Mouse (Mus musculus) lung, embryonic 14.5 days (tissue): ENCODE results near the gene Ccdc155. TPM values are rescaled to one million over a fixed set of nuclear protein-coding genes. Genes with fewer than 3 reads are reported as not detected.
A peak's percentile ranks its signal among the peaks of the same experiment; 100 is the strongest.

Experiments
- ATAC-seq: fragments of 200-750 bp; cut with Nextera tagmentation; 2 replicates; pipeline ENCODE4 v1.8.0; 2017; ENCODE audit warnings: mild to moderate bottlenecking, moderate TSS enrichment, moderate library complexity; ENCODE audit not compliant: insufficient read depth
- DNase-seq: peaks from one replicate; pipeline ENCODE4 v3.0.0-alpha.2; 2015
- H3K27ac ChIP-seq: fragments of 300-500 bp; sonication (generic); 2 replicates; pipeline ENCODE4 v1.5.1; 2014; ENCODE audit warnings: low read depth, mild to moderate bottlenecking, moderate library complexity
- H3K27me3 ChIP-seq: fragments of 300-500 bp; sonication (generic); 2 replicates; pipeline ENCODE4 v1.6.1; 2014; ENCODE audit warnings: low read length, control low read depth; ENCODE audit not compliant: insufficient read depth
- H3K36me3 ChIP-seq: fragments of 300-500 bp; sonication (generic); 2 replicates; pipeline ENCODE4 v1.6.1; 2014; ENCODE audit warnings: control low read depth; ENCODE audit not compliant: insufficient read depth
- H3K4me1 ChIP-seq: fragments of 300-500 bp; sonication (generic); 2 replicates; pipeline ENCODE4 v1.6.1; 2014; ENCODE audit warnings: antibody characterized with exemption, control low read depth; ENCODE audit not compliant: insufficient read depth
- H3K4me2 ChIP-seq: fragments of 300-500 bp; sonication (generic); 2 replicates; pipeline ENCODE4 v1.6.1; 2014; ENCODE audit warnings: mild to moderate bottlenecking
- H3K4me3 ChIP-seq: fragments of 300-500 bp; sonication (generic); 2 replicates; pipeline ENCODE4 v1.5.1; 2014; ENCODE audit warnings: low read depth, low read length
- H3K9ac ChIP-seq: fragments of 300-500 bp; sonication (generic); 2 replicates; pipeline ENCODE4 v1.6.1; 2014
- H3K9me3 ChIP-seq: fragments of 300-500 bp; sonication (generic); 2 replicates; pipeline ENCODE4 v1.6.1; 2016; ENCODE audit warnings: low read depth, low read length, control low read depth
- CTCF ChIP-seq: IDR thresholded peaks from 2 replicates; pipeline ENCODE4 v1.5.1; 2016; ENCODE audit warnings: antibody characterized with exemption, low read depth
- WGBS: fragments of 180-500 bp; shearing (Covaris S2); extraction: QIAGEN DNeasy Blood & Tissue Kit; methylation state at CpG from one replicate; pipeline ENCODE4 v1.1.7; 2014; 5-methylcytosine and 5-hydroxymethylcytosine counted together
- polyA plus RNA-seq: library from polyadenylated mRNA; unstranded; fragments of >200 nt; fragmentation: Nextera tagmentation; extraction: Ambion mirVana; gene quantifications from 2 replicates; pipeline ENCODE4 v1.2.1, GENCODE M21; 2014

The Ccdc155 gene
- polyA plus RNA-seq, 1 experiment from 2014 or later, result 0.38 TPM

DNA sequence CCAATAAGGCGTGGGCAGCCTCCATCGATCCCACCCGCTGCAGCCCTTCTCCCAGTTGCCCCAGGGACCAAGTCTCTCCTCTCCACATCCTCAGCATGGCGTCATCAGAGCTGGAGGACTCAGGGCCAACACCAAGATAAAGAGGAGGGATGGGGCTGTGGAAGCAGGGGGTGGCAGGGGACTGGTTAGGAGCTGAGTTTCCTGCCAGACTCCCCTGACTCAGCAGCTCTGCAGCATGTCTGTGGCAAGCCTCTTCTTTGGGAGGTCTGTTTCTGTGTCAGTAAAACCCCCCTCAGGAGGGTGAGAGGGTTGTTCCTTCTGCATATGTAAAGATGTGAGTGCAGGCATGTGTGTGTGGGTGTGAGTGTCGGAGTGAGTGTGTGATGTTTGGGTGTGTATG, 7.7 kb downstream of the Ccdc155 start:
- no peaks in the 10 kb centered on the region for H3K4me1 ChIP-seq
- H3K27me3 ChIP-seq, result no peaks in the 10 kb centered on the region
- no peaks in the 10 kb centered on the region for H3K9me3 ChIP-seq
- H3K4me3 ChIP-seq, result no peak overlapping the region
- no peak overlapping the region for H3K27ac ChIP-seq
- no peak for TF ChIP-seq CTCF
- WGBS, result 61% methylated on average over 5 of the region's 5 CpGs
- no peaks in the 10 kb centered on the region for H3K36me3 ChIP-seq
- ATAC-seq (no peak), DNase-seq (no peak)
- no peak overlapping the region for H3K9ac ChIP-seq
- H3K4me2 ChIP-seq, result no peak overlapping the region

DNA sequence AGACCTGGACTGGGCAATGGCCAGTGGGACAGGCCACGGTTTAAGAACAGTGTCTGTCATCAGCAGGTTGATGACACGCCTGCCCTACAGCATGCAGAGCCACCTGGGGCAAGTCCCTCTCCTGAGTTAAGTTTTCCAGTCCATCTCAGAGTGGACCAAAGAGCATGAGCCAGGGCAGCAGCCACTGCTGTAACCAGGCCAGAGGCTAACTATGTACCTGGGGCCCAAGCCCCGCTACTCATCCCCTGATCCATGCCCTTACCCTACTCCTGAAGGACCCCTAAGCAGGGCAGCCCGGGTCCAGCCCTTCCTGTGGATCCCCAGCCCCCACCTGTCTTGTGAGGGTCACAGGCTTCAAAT, 8.5 kb downstream of the Ccdc155 start:
- 76% methylated on average over 4 of the region's 4 CpGs for WGBS
- no peaks in the 10 kb centered on the region for H3K9me3 ChIP-seq
- ATAC-seq (no peak), DNase-seq (no peak)
- no peak overlapping the region for H3K4me2 ChIP-seq
- no peak overlapping the region for H3K9ac ChIP-seq
- H3K36me3 ChIP-seq, result no peaks in the 10 kb centered on the region
- H3K4me1 ChIP-seq, result no peaks in the 10 kb centered on the region
- H3K27ac ChIP-seq, result no peak overlapping the region
- TF ChIP-seq CTCF, result no peak
- H3K4me3 ChIP-seq, result no peak overlapping the region
- no peaks in the 10 kb centered on the region for H3K27me3 ChIP-seq

DNA sequence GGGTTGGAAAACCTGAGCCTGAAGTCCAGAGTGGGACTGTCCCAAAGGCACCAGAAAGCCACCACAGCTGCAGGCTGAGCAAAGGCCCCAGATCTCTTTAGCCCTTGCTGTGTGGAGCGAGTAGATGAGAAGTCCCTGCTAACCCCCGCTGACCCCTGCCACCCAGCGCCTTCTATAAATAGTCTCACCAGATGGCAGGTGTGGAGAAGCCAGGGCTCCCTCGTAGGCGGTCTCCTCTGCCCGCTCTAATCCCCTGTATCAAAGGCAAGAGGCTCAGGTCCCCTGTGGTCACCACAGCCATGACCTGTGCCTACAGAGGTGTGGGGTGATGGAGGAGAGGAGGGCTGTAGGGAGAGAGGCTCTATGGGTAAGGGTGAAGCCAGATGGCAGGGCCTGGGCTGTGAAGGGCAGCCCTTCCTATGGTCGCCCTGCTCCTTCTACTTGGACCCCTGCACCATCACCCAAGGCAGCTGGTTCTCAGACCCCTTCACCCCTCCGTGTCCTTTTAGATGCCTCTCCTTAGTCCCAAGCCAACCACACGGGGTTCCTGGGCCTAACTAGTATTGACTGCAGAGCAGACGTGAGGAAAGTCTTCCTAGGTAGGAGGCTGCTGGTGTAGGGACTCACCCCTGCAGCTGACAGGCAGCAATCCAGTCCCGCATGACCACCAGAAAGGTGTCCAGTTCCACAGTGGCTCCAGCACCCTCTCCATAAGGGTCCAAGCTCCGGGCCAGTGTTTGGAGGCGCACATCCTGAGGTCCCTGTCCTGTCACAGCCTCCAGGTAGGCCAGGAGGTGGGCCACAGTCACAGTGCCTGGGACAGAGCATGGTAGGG, 9.1 kb downstream of the Ccdc155 start:
- no peak for DNase-seq
- Histone ChIP-seq H3K9ac (no peak overlapping the region), H3K27ac (no peak overlapping the region), H3K36me3 (no peaks in the 10 kb centered on the region), H3K4me1 (no peaks in the 10 kb centered on the region), H3K9me3 (no peaks in the 10 kb centered on the region), H3K4me3 (no peak overlapping the region), H3K4me2 (no peak overlapping the region), H3K27me3 (no peaks in the 10 kb centered on the region)
- ATAC-seq, result no peak
- TF ChIP-seq CTCF, result no peak
- 47% methylated on average over 13 of the region's 13 CpGs for WGBS

DNA sequence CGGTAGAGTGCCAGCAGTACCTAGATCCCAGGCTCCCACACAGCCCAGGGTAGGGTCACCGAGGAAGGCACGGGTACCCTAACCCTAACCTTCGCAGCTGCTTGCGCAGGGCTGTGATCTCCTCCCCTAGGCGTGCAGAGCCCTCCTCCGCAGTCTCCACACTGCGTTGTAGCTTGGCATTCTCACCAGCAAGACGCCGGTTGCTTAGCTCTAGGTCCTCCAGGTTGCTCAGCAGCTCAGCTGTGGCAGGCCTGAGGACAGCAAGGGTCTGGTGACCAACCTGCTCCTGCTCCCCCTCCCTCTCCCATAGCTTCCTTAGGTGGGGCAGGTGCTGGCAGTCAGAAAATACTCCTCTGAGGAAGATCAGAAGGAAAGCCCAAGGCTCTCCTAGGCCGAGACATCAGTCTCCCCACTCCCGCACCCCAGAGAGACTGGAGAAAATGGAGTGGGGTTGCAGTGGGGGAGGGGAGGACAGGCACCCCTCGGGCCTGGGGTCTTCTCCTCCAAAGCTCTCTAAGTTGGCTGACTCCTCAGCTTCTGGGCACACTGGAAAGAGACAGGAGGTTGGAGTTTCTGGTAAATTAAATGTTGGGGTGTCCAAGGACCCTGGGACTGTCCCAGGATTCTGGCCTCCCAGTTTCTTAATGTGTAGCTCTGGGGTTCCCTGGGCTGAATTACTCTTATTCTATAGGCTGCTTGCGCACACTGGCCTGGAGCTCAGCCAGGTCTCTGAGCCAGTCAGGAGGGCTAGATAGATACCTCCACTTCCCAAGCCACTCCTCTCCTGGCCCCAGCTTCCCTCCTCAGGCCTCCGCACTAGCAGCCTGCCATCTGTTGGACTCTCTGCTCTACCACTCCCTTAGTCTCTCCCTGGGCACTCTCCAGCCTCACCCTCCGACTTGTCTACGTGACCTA, 10.6 kb downstream of the Ccdc155 start:
- no peak for TF ChIP-seq CTCF
- no peak overlapping the region for H3K9ac ChIP-seq
- H3K9me3 ChIP-seq, result no peaks in the 10 kb centered on the region
- no peaks in the 10 kb centered on the region for H3K4me1 ChIP-seq
- DNase-seq (no peak), ATAC-seq (no peak)
- 0 out of 2 replicates have a peak, but pooled peaks cover 4% of the 10 kb centered on the region for H3K27me3 ChIP-seq
- 70% methylated on average over 17 of the region's 17 CpGs for WGBS
- no peak overlapping the region for H3K27ac ChIP-seq
- no peaks in the 10 kb centered on the region for H3K36me3 ChIP-seq
- no peak overlapping the region for H3K4me3 ChIP-seq
- H3K4me2 ChIP-seq, result no peak overlapping the region

DNA sequence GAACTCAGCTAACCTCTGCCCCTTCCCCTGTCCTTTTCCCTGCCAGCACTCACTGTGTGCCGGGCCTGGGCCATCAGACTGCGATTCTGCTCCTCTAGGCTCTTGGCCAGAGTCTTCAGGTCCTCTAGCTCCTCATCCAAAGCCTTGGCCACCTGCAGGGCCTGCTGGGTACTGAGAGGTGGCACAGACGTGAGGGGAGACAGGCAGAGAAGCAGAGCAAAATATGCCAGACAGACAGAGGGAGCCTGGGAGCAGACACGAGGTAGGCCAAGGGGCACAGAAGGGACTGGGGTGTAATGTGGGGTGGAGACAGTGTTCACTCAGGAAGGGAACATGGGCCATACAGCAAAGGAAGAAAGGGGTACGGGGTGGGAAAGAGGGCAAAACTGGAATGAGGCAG, 11.3 kb downstream of the Ccdc155 start:
- Histone ChIP-seq H3K4me2 (no peak overlapping the region), H3K9ac (no peak overlapping the region), H3K27ac (no peak overlapping the region), H3K4me1 (no peaks in the 10 kb centered on the region), H3K9me3 (no peaks in the 10 kb centered on the region), H3K36me3 (no peaks in the 10 kb centered on the region), H3K4me3 (no peak overlapping the region), H3K27me3 (peaks cover 9% of the 10 kb centered on the region; the same call in 1 of the 2 replicates)
- no peak for DNase-seq
- WGBS, result 59% methylated on average over 5 of the region's 5 CpGs
- ATAC-seq, result no peak
- 0 out of 2 replicates have a peak, but pooled peaks have one; percentile 15 for TF ChIP-seq CTCF

DNA sequence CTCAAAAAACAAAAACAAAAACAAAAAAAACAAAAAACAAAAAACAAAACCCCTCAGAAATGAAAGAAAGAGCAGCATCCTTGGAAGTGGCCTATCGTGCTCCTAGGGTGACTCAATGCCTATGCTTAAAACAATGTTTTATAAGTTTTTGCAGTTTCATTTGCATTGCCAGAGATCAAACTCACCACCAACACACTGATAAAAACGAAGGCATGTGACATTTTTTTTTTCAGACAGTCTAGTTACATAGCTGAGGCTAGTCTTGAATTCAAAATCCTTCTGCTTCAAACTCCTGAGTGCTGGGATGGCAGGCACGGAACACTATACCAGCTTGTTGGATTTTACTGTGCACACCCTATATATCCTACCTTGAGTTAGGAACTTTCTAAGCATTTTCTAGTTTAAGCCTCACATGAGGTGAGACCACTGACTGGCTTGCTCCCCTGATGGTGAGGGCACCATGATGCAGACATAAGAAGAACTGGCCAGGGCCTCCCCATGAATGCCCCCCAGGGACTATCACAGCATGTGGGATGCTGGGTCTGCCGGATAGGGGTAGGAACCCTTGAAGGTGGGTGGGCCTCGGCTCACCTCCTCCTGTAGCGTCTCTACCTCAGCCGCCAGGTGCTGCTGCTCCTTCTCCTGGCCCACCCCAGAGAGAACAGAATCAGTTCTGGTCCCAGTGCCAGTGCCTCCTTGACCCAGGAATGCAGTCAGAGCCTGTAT, 11.9 kb downstream of the Ccdc155 start:
- Histone ChIP-seq H3K27ac (no peak overlapping the region), H3K36me3 (no peaks in the 10 kb centered on the region)
- WGBS, result 78% methylated on average over 7 of the region's 7 CpGs

More for the DNA sequence above, 11.9 kb downstream of the Ccdc155 start:
- ATAC-seq (no peak), DNase-seq (no peak)
- Histone ChIP-seq H3K4me2 (no peak overlapping the region), H3K4me3 (no peak overlapping the region), H3K4me1 (no peaks in the 10 kb centered on the region), H3K27me3 (peaks cover 9% of the 10 kb centered on the region; the same call in 1 of the 2 replicates), H3K9me3 (no peaks in the 10 kb centered on the region), H3K9ac (no peak overlapping the region)
- TF ChIP-seq CTCF, result no peak
